Mouse (Mus musculus) frontal cortex, postnatal 25 days (tissue): ENCODE measurements at regions not wholly inside any gene's neighbourhood (a gene's known extent, or its start where the extent isn't known, plus 50 kb on each side); places are given as distances from the start of the nearest gene placed in this dataset.

Source experiments
- DNase-seq, 2 experiments: peaks; one replicate each; pipeline ENCODE4 v3.0.0; 2022; ENCODE audit warnings: low spot score in 2 of 2

DNA sequence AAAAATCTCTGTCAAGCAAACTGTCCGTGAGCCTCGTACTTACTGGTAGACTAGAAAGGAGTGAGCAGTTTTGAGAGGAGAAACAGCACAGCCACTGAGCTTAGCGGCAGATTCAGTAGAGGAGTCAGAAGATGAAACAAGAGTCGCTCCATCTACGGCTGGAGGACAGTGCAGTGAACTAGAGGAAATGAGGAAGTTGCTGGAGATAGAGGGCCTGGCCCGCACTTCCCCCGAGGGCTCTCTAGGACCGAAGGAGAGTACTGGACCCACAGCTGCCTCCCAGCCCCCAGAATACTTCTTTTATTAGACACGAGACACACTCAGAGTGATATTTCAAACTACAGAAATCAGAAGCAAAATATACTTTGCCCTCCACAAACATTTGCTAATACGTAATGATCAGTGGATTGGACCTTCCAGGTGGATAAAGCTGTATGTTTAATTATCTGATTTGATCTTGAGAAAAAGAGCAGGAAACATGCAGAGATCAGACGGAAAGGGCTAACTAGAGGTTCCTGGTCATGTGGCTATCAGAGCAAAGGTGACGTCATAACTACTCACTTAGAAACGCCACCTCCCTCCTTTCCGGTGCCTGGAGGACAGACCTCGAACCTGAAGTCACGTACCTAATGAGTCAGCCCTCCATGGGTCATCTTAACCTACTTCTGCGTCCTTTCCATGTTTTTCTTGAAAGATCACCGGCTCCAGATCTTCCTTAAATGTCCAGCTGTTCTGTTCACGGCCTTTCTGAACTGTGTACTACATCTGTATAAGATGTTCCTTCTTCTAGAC lies 277.9 kb downstream of the Basp1 start:
- DNase-seq = no peak

DNA sequence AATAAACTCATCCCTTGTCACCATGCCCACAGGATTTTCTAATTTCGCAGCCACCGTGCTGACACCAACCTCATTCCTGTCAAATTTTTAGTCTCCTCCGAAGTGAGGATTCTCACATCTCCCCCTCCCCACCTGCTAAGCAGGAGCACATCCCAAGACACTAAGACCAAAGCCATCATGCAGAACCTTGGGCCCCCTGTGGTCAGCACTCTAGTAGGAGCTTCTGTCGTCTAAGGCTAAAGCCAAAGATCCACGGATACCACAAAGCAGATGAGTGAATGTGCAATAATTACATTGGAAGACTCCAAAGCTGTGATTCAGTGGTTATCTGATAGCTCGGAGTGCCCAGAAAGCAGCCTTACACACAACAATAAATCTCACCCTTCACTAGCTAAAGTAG lies 283.5 kb downstream of the Basp1 start:
- DNase-seq = no peak

- DNase-seq = no peak
Observed at GRCm38 (mm10) chr15:25129572-25129971, 284.0 kb downstream of the Basp1 start.

DNA sequence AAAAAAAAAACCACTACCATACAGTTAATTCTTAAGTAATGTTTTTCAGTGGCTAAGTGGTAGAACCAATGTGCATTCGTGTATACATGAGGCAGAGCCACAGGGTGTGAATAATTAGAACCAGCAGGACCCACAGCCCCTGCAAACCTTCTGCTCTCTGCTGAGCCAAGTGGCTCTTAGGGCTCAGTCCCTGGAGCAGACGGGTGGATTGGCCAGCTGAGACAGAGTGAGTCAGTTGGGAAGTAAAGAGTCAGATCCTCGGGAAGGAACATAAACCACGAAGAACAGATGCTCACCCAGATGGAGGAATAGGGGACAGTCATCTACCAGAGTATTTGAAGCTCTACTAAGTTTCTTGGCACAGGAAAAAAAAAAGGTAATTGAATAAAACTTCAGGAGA lies 293.1 kb downstream of the Basp1 start:
- DNase-seq = no peak

GRCm38 (mm10) chr15:25117980-25118379 lies 295.6 kb downstream of the Basp1 start:
- DNase-seq = no peak

DNA sequence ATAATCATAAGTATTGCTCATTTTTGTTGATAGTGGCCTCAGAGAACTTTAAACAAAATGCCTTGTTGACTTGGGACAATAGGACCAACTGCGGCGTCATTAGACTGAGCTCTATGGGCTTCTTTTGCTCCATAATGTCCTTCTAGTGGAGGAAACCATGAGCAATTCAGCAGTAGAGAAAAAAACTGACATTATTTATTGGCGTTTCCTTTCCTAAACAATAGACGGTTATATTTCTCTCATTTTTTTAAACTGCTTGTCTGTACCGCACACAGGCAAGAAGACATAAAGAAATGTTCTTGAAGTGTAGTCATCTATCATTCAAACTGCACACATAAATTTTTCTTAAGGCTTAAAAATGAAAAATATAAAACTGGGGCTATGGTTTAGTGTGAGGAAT lies 310.8 kb downstream of the Basp1 start:
- no peak for DNase-seq

GRCm38 (mm10) chr15:25093758-25094157 lies 319.8 kb downstream of the Basp1 start:
- DNase-seq = no peak

DNA sequence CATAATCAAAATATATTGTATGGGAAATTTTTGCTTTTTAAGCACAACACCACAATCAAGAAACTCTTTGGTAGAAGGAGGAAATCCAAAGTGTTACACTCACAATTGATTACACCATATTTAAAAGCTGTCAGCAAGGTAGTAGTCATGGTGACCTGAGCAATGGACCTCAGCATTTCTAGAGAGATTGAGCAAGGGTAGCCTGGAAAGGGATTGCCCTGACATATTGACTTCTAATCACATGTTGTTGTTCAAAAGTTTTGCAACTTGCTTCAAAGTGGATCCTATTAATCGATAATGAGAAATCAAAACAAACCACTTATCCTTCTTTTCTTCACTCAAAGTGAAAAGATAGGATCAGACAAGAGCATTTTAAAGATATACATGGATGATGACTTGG lies 343.9 kb downstream of the Basp1 start:
- no peak for DNase-seq

GRCm38 (mm10) chr15:25059347-25059746 lies 354.2 kb downstream of the Basp1 start:
- DNase-seq = no peak

DNA sequence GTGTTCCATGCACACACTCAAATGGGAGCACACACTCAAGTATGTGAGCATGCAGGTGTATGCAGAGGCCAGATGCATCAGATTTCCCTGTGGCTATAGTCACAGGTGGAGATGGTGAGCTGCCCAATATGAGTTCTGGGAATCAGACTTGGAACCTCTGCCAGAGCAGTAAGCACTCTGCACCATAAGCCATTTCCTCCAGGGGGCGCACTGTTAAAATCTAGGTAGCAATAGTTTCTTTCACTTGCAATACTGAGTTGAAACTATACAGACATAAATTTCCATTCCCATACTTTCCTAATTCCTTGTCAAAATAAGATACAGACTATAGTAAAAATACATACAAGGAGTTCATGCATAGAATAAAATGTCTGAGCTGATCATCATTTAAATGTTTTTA lies 365.7 kb downstream of the Basp1 start:
- DNase-seq = no peak

GRCm38 (mm10) chr15:25046514-25047138 lies 366.9 kb downstream of the Basp1 start:
- DNase-seq = no peak

DNA sequence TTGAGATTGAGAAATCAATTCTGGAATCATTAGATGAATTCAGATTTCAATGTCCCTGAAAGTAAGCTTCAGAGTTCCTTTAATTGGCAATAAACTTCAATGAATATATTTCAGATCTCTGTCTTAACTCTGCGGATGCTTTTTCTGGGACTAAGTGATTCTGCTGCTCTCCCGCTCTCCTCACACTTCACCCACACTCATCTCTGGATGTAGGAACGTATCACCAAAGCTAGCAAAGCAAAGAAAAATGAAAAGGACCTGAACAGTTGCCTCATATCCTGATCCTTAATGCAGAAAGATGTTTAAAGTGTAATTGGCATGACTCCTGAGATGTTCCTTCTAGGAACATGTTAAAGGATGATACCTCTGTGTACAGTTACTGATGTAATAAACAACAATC lies 377.3 kb downstream of the Basp1 start:
- DNase-seq = no peak

GRCm38 (mm10) chr15:25027865-25028264 lies 385.7 kb downstream of the Basp1 start:
- no peak for DNase-seq

- peak in 1 of 2 experiments; percentile 32 for DNase-seq
Observed at GRCm38 (mm10) chr15:25026786-25027461, 386.6 kb downstream of the Basp1 start.

- DNase-seq = no peak
Observed at GRCm38 (mm10) chr15:25026351-25026750, 387.2 kb downstream of the Basp1 start.

- DNase-seq = no peak
Observed at GRCm38 (mm10) chr15:25020916-25021315, 392.6 kb downstream of the Basp1 start.

DNA sequence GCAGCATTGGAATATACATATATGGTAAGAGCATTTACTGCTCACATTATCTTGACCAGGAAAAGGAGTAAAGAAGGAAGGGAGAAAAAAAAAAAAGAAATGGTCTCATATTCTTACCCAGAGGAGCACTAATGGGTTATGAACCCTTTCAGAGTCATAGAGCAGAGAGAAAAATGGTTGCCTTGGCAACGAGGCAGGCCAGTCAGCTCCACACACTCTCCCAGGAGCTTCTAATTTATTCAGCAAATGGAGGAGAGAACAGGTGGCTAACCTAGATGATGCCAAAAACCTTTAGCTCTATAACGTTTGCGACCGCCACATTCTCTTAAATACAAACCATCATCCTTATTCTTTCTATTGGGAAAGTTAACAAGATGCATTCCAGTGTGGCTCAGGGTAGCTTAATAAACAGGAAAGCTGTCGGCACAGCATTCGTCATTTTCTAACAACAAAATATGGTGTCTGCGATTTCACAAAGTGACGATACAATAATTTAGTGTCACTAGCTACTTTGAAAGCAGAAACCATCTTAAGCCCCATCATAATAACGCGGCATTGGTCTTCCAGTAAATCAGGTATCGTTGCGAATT lies 394.1 kb downstream of the Basp1 start:
- no peak for DNase-seq

DNA sequence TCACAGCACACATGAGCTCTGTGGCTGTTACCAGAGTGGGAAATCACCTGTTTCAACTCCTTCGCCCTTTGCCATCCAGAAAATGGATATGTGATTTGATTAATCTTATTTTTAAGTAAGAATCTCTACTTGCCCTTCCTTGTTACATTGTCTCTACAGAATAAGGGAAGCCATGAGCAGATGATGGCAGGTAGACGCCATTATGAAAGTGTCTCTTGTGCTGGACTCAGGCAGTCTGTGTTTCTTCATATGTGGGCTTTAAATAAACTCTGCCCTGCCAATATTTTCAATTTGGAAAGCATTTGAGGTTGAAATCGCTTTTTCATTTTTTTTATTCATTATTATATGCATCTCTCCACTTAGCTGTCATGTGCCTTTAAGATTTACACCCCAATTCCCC lies 394.6 kb downstream of the Basp1 start:
- DNase-seq = no peak

- no peak for DNase-seq
Observed at GRCm38 (mm10) chr15:25007720-25008119, 405.8 kb downstream of the Basp1 start.

GRCm38 (mm10) chr15:25000171-25000570 lies 413.4 kb downstream of the Basp1 start:
- no peak for DNase-seq

GRCm38 (mm10) chr15:24993325-24993673 lies 420.3 kb downstream of the Basp1 start:
- DNase-seq = no peak

GRCm38 (mm10) chr15:24992665-24993324 lies 420.8 kb downstream of the Basp1 start:
- no peak for DNase-seq
